Mouse (Mus musculus): Measurements from ENCODE around the gene Fkbp5.
"Not testable (repeated sequence)": the region's sequence is repeated elsewhere in the genome, so short reads cannot be mapped to it uniquely, and the experiment has no call there.

Fkbp5 gene

GRCm38 (mm10) chr17:28419636-28420035 lies 97.7 kb downstream of the Fkbp5 start:
- DNase-seq (ENCODE audit: low spot score in 2 of 2) = peak; percentile 59 to 63

- no peak for DNase-seq (ENCODE audit: low spot score in 2 of 2)
Observed at GRCm38 (mm10) chr17:28418954-28419353, 98.4 kb downstream of the Fkbp5 start.

DNA sequence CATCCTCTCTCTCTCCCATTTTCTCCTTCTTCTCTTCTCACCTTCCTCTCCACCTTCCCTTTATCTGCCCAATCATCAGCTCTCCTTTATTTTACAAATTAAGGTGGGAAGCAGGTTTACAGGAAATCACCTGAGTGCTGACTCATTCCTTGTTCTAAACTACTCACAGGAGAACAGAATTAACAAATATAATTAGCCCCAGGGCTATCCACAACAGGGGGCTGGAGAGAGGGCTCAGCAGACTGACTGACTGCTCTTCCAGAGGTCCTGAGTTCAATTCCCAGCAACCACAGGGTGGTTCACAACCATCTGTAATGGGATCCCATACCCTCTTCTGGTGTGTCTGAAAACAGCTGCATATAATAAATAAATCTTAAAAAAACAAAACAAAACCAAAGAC lies 98.8 kb downstream of the Fkbp5 start:
- DNase-seq (ENCODE audit: low spot score in 2 of 2) = not testable (repeated sequence)

DNA sequence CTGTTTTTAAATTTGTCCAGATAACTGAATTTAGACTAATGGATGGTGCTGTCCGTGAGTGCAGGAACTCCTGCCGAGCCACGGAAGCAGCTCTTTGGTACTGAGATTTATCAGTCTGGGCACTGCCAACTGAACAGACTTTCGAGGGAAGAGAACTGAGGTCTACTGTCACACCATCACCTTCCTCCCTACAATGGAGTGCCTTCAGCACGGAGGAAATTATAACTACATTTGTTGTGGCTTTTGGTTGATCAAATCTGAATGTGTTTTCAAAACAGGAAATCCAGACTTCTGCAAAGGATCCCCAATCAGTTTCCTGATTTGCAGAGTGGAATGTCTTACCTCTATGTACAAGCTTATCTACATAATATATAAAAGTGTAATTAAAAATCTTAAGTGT lies 99.6 kb downstream of the Fkbp5 start:
- no peak for DNase-seq (ENCODE audit: low spot score in 2 of 2)

- no peak for DNase-seq (ENCODE audit: low spot score in 2 of 2)
Observed at GRCm38 (mm10) chr17:28415271-28415670, 102.1 kb downstream of the Fkbp5 start.

DNA sequence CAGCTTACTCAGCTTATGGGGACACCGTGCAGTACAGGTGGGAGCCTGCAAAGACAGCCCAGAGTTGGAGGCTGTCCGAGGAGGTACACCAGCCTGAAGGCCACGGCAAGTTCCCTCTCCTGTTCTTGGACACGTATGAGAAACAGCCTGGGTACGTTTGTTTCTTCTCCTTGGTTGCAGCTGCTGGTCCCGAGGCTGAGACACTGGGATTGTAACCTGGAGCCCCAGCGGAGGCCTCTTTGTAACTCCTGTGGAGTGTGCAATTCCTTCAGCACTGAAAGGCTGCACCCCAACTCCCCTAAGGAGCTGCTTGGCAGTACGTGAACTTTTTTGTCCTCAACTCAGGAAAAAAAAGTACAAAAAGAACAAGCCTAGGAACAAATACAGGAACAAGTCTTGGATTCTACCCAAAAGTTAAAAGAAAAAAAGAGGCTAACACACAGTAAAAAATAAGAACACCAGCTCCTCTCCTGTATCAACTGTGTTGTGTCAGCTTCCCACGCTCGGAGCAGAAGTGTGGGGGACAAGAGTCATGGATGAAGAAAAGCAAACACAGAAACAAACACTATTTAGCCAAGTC lies 105.9 kb downstream of the Fkbp5 start:
- no peak for DNase-seq (ENCODE audit: low spot score in 2 of 2)

- DNase-seq (ENCODE audit: low spot score in 2 of 2) = no peak
Observed at GRCm38 (mm10) chr17:28410731-28411130, 106.6 kb downstream of the Fkbp5 start.

- no peak for DNase-seq (ENCODE audit: low spot score in 2 of 2)
Observed at GRCm38 (mm10) chr17:28408251-28408918, 108.9 kb downstream of the Fkbp5 start.

DNA sequence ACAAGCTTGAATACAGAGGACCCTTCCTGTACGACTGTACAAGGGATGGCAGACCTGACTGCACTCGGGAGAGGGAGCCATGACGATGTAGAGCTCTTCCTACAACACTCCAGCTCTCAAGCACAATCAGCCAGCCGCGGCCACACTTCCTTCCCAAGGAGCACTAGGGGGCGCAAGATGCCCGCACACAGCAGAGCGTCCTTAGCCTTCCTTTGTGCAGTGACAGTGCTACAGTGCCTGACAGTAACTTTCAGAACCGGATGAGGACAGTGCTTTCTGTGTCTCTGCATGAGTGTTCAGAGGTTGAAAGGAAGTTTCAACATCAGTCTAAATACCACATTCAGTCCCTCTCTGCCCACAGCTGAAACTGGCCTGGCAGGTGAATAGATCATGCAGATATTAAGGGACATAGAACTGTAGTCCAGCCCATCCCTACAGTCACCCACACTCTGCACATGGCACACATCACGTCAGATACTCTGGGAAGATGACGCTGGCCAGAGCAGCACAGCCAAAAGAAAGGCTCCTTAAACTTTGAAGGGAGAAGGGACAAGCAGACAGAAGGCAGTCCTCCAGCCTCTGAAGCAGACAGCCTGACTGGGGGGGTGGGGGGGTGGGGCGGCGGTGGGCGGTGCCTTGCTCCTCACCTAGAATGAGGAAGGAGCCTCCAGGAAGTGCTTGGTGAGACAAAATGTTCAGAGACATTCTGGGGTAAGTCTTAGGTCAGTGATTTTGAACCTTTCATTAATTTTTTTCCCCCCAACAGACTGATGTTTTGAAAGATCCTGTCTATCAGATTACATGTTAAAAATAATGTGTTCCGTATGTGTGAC lies 109.7 kb downstream of the Fkbp5 start:
- DNase-seq (ENCODE audit: low spot score in 2 of 2) = peak; percentile 65 to 73

- DNase-seq (ENCODE audit: low spot score in 2 of 2) = no peak
Observed at GRCm38 (mm10) chr17:28406471-28406870, 110.9 kb downstream of the Fkbp5 start.

GRCm38 (mm10) chr17:28404745-28405144 lies 112.6 kb downstream of the Fkbp5 start:
- not testable (repeated sequence) for DNase-seq (ENCODE audit: low spot score in 2 of 2)

GRCm38 (mm10) chr17:28404301-28404700 lies 113.0 kb downstream of the Fkbp5 start:
- DNase-seq (ENCODE audit: low spot score in 2 of 2) = no peak

DNA sequence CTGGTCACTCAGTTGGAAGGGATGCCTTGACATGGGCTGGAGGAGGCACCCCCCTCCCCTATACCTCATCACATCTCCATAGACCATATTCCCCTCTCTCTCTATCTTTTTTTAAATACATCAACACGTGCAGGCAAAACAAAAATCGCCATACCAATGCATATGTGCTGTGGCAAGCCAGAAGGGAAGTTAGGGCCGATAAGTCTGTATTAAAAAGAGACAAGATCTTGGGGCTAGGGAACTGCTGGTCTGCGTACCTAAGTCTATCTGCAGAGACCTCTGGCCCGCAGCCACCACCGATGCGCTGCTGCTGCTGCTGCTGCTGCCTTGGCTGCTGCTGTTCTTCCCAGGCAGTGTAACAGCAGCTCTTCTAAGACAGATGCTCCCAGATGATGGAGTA lies 122.3 kb downstream of the Fkbp5 start:
- DNase-seq (ENCODE audit: low spot score in 2 of 2) = no peak

DNA sequence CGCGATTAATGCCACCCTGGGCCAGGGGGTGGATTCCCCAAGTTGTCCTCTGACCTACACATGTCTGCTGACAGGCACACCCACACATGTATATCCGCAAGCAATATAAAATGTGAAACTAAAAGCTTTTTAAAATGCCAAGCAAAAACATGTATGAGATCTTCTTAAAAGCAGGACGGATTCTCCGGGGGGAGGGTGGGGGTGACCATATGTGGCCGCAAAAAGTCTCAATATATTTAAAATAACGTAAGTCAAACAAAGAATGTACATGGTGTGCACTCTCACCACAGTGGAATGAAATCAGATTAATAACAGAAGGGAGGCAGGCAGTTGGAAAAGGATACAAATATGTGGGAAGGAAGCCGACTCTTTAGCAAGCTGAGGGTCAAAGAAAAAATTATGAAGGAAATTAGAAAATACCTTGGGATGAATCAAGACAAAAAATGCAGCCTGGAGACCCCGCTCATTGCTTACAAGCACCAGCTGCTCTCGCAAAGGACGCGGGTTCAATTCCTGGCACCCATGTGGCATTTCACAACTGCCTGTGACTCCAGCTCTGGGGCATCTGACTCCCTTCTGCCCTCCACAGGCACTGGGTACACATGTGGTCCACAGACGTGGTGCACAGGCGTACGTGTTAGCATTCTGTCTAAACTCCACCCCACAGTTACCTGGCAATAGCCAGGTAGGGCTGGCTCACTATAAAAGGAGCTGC lies 123.1 kb downstream of the Fkbp5 start:
- DNase-seq (ENCODE audit: low spot score in 2 of 2) = no peak

DNA sequence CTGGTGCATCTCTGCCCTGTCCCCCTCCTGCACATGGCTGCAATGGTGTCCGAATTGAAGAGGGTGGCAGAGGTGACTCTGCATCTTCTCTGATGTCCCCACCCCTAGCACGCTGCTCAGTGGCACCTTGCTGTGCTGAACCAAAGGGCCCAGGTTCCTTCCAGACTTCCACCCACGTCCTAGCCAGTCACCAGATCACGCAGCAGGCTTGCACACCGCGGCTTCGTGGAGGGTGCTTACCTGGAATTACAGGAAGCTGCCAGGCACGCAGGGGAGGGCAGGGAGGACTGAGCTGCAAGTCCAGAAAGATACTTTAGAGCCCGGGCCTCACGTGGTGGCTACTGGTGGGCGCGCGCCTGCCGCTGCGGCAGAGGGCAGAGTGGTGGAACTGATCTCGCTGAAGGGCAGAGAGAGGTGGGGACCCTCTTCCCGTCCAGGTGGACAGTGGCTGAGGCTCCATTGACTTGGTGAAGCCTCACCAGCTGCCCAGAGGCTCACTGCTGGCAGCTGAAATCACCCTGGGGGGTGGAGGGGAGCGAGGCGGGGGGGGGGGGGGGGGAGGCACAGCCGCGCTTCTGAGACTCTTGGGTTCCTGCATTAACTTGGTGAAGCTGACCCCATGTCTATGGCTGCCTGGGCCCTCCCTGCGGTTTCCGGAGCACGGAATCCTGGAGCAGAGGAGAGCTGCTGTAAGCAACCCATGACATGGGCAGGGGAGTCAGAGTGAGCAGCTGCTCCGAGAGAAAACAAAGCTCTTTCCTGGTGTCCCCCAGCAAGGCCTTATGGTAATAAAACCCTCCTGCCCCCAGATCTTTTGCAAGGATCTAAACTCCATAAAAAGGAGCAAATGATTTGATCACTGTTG lies 125.5 kb downstream of the Fkbp5 start:
- no peak for DNase-seq (ENCODE audit: low spot score in 2 of 2)

DNA sequence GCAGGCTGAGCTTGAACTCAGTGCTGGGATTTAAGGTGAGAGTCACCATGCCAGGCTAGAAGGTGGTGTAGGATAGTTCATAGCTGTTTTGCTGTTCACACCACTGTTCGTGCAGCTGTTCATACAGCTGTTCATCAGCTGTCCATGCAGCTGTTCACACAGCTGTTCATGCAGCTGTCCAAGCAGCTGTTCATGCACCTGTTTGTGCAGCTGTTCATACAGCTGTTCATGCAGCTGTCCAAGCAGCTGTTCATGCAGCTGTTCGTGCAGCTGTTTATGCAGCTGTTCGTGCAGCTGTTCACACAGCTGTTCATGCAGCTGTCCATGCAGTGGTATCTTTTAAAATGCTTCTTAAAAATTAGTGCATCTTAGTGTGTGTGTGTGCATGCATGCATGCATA lies 128.8 kb downstream of the Fkbp5 start:
- DNase-seq (ENCODE audit: low spot score in 2 of 2) = no peak

DNA sequence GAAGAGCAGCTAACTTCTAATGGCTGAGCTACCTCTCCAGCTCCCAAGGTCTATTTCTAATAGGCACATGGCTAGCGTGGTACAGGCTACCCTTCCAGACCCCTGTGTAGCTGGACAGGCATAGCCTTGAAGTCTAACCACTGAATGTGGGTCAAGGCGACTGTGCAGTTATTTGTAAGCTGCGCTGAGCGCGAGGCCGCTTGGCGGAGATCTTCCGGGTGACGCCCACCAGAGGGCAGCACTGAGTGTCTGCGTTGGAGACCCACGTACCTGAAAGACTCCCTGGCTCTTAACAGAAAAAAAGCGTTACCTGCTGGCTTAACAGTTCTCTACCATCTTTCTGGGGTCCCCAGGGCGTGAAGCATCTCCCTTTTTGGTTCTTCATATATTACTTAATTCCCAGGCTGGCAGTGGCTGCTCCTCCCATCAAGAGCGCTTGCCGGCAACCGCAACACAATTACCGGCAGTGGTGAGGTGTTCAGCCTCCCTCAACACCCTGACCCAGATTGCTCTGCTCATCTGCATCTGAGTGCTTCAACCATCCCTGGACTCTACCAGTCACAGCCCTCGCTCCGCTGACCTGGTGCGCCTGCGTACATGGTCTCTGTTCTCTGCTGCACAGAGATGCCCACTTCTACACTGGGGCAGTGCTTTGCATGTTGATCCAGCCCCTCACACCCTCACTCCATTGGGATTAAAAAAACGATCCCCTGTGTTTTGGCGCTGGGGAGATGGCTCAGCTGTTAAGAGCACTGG lies 131.0 kb downstream of the Fkbp5 start:
- peak; percentile 62 to 83 for DNase-seq (ENCODE audit: low spot score in 2 of 2)

GRCm38 (mm10) chr17:28384298-28384697 lies 133.0 kb downstream of the Fkbp5 start:
- DNase-seq (ENCODE audit: low spot score in 2 of 2) = no peak

DNA sequence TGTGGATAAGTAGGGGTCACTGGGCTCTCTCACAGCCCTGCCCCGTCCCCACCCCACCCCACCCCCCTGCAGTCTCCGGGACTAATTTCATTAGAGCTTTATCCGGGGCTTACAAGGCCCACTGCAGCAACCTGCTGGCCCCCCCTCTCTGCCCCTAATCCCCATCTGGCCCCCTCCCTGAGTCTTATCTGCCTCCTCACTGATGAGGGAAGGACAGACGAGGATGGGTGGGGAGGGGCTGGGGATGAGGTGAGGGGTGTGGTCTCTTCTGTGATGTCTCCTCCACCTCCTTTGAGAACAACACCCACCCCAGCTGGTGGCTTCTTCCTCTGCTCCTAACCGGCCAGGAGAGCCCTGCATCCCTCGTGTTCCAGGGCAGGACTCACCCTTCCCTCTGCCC lies 137.1 kb downstream of the Fkbp5 start:
- no peak for DNase-seq (ENCODE audit: low spot score in 2 of 2)

DNA sequence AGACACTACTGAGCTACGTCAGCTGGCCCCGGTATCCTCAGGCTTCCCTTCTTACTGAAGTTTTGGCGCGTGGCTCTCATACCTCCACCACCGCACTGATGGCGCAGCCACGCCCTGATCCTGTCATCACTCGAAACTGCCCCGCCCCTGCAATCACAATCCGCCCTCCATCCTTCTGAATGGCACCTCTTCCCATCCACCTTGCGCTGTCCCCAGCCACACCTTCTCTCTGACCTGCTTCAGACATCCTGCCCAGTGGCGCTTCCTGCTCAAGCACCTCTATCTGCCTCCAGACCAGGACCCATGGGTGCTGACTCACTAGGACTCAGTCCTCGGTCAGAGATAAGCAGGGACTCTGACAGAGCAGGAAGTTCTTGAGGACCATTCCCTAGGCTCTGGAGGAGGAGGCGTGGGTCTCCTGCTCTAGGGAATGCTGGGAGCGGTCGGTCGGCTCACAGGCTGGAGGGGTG lies 141.7 kb downstream of the Fkbp5 start:
- no peak for DNase-seq (ENCODE audit: low spot score in 2 of 2)
